Mouse (Mus musculus) heart, adult 10 weeks (tissue): Measurements from ENCODE around the gene Nme2. TPM values are rescaled to one million over a fixed set of nuclear protein-coding genes. Genes with fewer than 3 reads are reported as not detected.

ENCODE experiments used
- polyA plus RNA-seq: library from polyadenylated mRNA; stranded (reverse); fragments of 350-450 nt; fragmentation: Illumina TruSeq; extraction: RNeasy Lipid Tissue Mini Kit (QIAGEN cat#74804); gene quantifications from one replicate; pipeline ENCODE4 v1.2.3, GENCODE M21; 2014; ENCODE audit warnings: low read depth, low replicate concordance

The Nme2 gene
- polyA plus RNA-seq = 1,035 TPM

DNA sequence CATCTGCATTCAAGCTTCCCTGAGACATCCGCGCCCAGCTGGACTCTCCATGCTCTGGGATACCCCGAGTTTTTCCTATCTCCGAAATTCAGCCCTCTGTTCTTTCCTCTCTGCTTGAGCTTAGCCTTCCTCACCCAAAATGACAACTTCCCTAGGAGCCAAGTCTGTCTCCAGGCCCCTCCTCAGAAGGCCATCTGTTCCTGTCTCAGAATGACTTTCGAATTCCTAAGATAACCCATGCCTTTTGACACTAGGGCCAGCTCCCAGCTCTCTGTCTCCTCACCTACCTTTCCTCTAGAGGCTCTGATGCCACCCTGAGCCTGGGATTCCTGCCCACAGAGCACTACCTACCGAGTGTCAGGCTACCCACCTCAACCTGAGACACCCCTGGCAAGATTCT, at the start of gene Nme2:
Gene Nme2 (minus strand): TSS at position 101 of the 400 bp plus-strand sequence.

DNA sequence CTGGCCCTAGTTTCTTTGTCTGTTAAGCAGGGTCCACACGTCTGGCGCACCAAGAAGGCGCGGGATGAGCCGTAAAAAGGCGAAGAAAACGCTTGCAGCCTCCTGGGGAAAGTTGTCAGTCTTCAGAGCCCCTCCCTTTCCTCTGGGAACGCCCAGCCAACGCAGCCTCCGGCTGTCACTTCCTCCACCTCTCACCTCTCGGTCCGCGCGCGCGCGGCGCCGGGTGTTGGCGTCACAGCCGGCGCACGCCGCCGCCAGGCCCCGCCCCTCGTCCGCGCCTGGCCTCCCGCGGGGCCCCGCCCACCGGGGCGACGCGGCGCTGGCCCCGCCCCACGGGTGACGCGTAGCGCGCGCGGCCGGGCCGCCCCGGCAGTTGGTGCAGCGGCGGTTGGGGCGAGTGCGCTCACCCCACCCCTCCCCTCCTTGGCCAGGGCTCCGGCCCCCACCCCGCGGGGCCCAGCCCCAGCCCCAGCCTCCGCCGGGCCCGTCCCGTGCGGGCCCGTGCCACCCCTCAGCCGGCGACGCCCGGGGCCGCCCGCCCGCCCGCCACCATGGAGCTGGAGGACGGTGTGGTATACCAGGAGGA, 39.8 kb upstream of the Nme2 start, which contains the start of gene Spag9:
Gene Spag9 (plus strand): TSS at position 372 of the 586 bp plus-strand sequence.

DNA sequence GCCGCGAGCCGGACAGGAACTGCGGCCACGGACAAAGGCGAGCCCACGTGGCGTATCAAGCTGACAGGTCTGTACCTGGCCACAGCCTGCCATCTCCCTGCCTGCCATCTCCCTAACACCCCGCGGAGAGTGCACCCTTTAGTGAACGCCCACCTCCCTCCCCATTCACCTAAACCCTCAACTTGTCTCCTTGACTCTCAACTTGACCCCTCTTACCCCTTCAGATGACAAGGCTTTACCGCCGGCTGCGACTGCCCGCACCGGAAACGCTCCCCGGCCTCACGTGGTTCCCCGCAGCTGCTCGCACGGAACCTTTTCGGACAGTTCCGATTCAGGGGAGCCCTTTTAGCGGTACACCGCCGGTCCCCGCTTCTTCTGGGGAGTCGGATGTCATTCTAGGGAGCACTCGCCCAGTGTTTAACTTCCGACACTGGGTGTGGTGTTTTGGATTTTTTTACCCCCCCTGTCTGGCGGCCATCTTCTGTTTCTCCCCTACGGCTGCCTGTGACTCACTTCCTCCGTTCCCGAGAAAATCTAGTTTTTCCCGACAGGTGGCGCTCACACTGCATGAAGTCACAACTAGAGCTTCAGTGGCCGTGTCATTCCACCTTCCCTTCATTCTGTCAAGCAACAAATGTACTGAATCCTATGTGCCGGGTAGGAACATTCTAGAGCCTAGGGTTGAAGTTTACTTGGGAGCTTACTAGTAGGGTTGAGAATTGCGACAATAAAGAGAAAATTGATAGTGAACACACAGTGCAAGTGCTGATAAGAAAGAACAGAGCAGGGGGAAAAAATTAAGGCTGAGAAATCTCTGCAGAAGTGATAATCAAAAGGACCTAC, 12.2 kb upstream of the Nme2 start, which contains the start of the genes Gm20390 and Nme1:
Gene Gm20390 (minus strand): TSS at position 289 of the 843 bp plus-strand sequence.
Gene Nme1 (minus strand): TSS at position 517 of the 843 bp plus-strand sequence.

Other genes with a start within 250 kb of the Nme2 start
- 6.9 TPM for gene Utp18, start 70.5 kb downstream of the Nme2 start, polyA plus RNA-seq
- 10.7 TPM for gene Mbtd1, start 70.4 kb downstream of the Nme2 start, polyA plus RNA-seq
- gene Gm20390, start 12.0 kb upstream of the Nme2 start, polyA plus RNA-seq = 24.6 TPM
- 27.9 TPM for gene Nme1, start 12.3 kb upstream of the Nme2 start, polyA plus RNA-seq
- 83.2 TPM for gene Spag9, start 39.8 kb upstream of the Nme2 start, polyA plus RNA-seq